Mouse (Mus musculus) kidney, postnatal 36 days (tissue): ENCODE measurements at regions not wholly inside any gene's neighbourhood (a gene's known extent, or its start where the extent isn't known, plus 50 kb on each side); places are given as distances from the start of the nearest gene placed in this dataset.

Source experiments
- DNase-seq, 2 experiments: peaks; one replicate each; pipeline ENCODE4 v3.0.0; 2021 to 2022; ENCODE audit warnings: mixed read lengths in 2 of 2

- DNase-seq: no peak
These were observed 110.7 kb upstream of the Mpp6 start for GRCm38 (mm10) chr6:49999365-49999764.

DNA sequence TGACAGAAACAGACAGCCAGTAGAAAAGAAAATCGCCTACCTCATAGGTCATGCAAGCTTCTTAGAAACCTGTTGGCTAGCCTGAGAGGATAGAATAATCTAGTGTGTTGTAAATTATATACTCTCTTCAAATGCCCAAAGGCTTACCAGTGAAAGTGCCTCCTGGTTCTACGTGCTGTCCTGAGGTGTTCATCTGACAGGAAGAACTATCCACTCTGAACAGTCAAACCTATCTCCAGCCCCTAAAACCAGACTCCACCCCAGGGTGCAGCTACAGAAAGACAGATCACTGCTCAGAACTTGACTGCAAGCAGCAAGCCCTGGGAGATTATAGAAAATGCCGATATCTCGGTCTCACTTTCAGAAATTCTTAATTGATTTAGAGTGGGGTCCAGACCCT lies 102.0 kb upstream of the Mpp6 start:
- DNase-seq: no peak

DNA sequence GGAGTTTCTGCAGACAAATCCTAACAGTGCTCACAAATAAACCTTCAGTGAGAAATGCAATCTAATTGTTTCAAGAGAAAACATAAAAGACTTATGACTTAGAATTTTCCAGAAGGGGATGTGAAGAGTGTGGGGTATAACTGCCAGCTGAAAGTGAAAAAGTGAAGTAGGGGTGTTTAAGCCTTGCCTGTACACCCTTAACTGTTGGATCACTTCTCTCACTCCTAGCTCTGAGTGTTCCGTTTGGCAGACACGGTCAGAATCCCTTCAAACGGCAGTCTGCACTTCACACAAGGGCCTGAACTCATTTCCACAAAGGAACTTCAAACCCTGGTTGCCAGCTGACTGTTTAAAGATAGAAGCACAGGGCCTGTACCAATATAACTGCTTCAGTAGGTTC lies 101.2 kb upstream of the Mpp6 start:
- no peak for DNase-seq

DNA sequence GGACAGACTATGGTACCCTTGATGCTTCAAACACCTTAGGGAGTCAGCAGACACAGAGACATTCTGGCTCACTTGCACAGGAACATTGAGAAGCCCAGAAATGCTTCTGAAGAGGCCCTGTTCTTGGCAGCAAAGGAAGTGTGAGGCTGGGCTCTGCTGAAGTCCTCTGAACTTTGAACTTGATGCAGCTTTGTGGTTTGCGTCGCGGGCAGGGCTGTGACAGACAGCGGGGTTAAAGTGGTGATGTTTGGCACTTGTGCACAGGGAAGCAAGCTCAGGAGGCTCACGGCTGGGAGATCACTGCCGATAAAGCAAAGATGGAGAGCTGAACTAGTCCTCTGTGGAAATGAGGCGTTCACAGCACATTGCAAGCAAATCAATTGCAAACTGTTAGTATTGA lies 100.7 kb upstream of the Mpp6 start:
- DNase-seq: peak; percentile 46 to 55

- no peak for DNase-seq
These were observed 100.2 kb upstream of the Mpp6 start for GRCm38 (mm10) chr6:50009856-50010255.

GRCm38 (mm10) chr6:50011071-50011470 lies 99.0 kb upstream of the Mpp6 start:
- no peak for DNase-seq

DNA sequence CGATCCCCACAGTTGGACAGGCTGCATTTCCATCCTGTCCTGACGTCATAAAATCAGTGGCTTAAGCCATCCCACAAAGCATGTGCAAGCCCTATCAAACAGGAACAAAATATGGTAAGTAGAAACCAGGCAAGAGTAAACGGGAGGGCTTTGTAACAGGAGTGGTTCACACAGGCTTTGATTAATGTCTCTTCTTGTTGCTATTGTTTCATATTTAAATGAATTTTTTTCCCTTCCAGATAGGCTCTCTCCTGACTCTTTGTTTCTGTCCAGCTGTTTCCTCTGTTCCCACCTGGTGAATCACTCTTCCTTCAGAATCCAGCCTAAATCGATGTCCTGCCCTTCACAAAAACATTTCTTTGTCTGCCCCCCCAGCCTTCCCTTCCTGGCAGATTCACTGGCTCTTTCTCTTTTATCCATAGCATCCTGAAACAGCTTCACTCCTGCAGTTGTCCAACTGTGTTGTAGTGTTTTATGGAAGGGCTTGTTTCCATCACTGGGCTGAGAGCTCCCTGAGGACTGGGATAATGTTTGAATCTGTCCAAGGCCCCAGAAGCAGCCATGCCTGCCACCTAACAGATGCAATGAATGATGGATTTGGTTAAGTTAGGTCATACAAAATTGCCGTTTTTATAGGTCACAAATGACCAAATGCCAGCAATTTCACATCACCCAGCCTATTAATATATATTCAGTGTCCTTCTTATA lies 98.1 kb upstream of the Mpp6 start:
- DNase-seq: no peak

DNA sequence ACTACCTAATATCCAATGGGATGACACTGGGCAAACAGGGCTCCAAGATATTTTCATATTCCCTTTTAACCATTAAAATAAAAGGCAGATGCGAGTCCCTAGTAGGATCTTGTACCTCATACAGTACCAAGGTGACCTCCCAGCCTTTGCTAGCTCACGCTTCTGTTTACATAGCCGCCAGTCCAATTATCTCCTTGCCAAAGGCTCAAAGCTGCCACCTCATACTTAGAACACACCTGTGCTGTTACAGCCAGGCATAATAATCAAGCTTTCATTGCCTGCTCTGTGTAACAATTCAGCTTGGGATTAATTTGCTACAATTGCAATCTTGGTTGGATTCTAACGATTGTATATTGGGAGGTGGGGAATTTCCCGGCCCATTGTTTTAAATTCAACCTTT lies 97.0 kb upstream of the Mpp6 start:
- DNase-seq: no peak

- no peak for DNase-seq
These were observed 96.2 kb upstream of the Mpp6 start for GRCm38 (mm10) chr6:50013842-50014241.

DNA sequence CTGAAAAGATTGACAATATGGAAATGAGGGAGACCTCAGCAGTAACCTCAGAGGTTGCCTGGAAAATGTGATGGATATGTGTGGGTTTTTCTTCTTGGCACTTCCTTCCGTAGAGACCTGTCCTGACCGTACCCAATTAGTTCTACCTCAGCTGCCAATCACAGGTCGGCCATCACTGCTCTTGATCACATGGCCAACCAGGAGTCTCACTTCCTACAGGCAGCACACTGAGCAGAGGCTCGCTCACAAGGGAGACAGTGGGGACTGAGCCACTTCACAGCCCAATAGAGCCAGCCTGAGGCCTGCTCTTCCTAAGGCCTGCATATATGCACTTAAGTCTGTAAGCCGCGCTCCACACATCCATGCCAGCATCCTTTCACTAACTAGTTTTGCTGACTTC lies 82.1 kb upstream of the Mpp6 start:
- no peak for DNase-seq

- DNase-seq: no peak
These were observed 80.0 kb upstream of the Mpp6 start for GRCm38 (mm10) chr6:50029895-50030515.

DNA sequence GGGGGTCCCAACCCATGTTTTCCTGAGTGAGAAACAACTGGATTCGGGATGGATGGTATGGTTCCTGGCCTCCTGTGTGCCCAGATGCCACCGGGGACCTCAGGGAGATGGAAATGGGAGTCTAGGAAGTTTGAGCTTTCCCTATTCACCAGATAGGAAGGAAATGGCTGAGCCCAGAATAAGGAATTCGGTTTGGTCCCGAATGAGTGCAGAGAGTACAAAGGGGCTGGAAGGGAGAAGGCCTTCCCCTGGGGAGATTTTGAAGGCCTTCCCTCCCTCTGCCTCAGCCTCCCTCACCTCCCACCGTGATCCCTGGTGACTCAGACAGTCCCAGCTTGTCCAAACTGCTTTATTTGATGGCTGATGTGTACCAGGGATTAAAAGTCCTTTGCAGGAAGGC lies 78.7 kb upstream of the Mpp6 start:
- DNase-seq: no peak

GRCm38 (mm10) chr6:50032894-50033595 lies 77.0 kb upstream of the Mpp6 start:
- DNase-seq: no peak

GRCm38 (mm10) chr6:50037614-50038013 lies 72.4 kb upstream of the Mpp6 start:
- DNase-seq: peak in 1 of 2 experiments; percentile 7

DNA sequence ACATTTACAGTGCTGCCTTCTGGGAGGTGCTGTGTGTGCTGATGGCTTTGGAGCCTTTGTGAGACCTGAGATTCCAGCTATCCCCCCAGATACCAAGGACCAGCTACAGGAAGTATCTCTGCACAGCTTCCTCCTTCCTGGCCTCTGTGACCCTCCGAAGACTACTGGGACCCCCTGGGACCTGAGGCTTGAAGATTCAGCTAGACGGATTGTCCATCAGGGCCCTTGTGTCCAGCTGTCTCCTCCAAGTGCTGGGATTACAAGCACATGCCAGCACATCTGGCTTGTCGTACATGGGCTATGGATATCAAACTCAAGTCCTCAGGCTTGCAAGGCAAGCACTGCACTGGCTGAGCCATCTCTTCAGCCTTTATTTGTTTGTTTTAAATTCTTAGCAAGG lies 71.7 kb upstream of the Mpp6 start:
- DNase-seq: no peak

GRCm38 (mm10) chr6:50041044-50041443 lies 69.0 kb upstream of the Mpp6 start:
- no peak for DNase-seq

DNA sequence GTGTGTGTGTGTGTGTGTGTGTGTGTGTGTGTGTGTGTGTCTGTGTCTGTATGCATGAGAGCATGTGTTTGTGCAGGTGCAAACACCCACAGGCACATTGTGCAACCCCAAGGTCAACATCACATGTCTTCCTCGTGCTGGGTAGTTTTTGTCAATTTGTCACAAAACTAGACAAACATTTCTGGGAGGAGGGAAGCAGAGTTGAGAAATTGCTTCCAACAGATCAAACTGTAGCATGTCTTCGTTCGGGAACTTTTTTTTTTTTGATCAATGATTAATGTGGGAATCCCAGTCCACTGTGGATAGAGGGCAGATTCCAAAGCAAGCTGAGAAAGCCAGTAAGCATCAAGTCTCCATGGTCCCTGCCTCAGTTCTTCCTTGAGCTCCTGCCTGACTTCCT lies 67.9 kb upstream of the Mpp6 start:
- DNase-seq: peak; percentile 72 to 78

- DNase-seq: no peak
These were observed 65.9 kb upstream of the Mpp6 start for GRCm38 (mm10) chr6:50044165-50044564.

GRCm38 (mm10) chr6:50046721-50047120 lies 63.3 kb upstream of the Mpp6 start:
- no peak for DNase-seq

GRCm38 (mm10) chr6:50052416-50052815 lies 57.6 kb upstream of the Mpp6 start:
- DNase-seq: no peak

- peak; percentile 21 to 70 for DNase-seq
These were observed 57.0 kb upstream of the Mpp6 start for GRCm38 (mm10) chr6:50053086-50053485.

DNA sequence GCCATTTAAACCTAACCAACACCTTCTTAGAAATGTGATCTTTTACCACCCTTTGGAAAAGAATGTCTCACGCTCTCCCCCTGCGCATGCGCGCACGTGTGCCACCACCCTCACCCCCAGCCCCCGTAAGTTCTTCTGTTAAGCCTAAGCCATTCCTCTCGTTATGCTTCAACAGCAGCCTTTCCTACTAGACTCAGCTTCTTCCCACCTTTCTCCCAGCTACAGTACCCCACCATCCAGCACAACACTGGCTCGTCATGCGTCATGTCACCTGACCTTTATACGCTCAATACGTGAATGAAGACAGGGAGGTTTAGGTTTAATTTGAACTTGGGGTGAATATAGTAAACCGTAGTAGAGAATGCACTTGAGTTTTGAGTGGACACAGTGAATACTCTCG lies 55.8 kb upstream of the Mpp6 start:
- DNase-seq: no peak

DNA sequence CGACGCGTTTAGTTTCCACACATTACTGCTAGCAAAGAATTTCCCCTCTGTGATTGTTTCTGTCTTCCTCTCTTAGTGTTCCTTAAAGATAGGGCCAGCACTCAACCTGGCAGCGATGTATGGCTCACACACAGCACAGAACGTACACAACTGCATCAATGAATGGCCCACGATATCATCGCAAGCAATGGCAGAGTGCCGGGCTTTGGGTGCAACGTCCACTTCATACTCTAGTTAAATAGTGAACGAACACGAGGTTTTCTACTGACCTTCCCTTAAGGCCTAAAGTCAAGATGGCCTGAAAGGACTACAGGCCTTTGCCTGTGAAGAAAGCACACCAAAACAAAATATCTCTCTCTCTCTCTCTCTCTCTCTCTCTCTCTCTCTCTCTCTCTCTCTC lies 51.4 kb upstream of the Mpp6 start:
- peak; percentile 30 to 62 for DNase-seq

GRCm38 (mm10) chr6:50059917-50060316 lies 50.1 kb upstream of the Mpp6 start:
- DNase-seq: no peak
